Mouse (Mus musculus): ENCODE data around the gene Gm5485. TPM values are rescaled to one million over a fixed set of nuclear protein-coding genes. Genes with fewer than 3 reads are reported as not detected.

Gene Gm5485
- polyA plus RNA-seq, 1 experiment from 2014 or later: not detected

DNA sequence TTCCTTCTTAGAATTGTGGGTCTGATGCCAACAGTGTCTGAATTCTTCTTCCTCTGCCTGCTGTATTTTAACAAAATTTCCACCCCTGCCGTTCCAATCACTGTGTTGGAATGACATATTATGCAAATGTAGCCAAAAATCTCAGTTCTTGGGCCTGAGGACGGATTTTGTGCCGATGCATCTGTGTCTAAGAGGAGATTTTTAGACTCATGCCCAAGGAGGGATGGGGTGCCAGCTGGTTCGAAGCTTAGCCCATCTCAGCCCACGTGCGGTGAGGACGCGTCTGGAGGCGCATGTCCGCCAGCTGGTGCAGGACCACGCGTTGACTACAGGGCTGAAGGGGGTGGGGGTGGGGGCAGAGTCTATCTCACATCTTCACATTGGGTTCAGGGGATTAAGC lies 51.3 kb downstream of the Gm5485 start:
- Histone ChIP-seq H3K4me3 (no peak overlapping the region), H3K36me3 (no peaks in the 10 kb centered on the region), H3K9ac (no peak overlapping the region), H3K4me1 (no peaks in the 10 kb centered on the region), H3K27ac (no peak overlapping the region), H3K27me3 (no peaks in the 10 kb centered on the region), H3K9me3 (no peaks in the 10 kb centered on the region), H3K4me2 (replicated peaks) (no peak overlapping the region)
- ATAC-seq (ENCODE audit: low FRiP score, low read depth): no peak
- 93% methylated on average over 12 of the region's 12 CpGs for WGBS

GRCm38 (mm10) chr16:48356417-48356816 lies 55.8 kb downstream of the Gm5485 start:
- Histone ChIP-seq H3K4me1 (no peaks in the 10 kb centered on the region), H3K9me3 (no peaks in the 10 kb centered on the region), H3K4me3 (no peak overlapping the region), H3K27ac (no peak overlapping the region), H3K4me2 (replicated peaks) (no peak overlapping the region), H3K9ac (no peak overlapping the region), H3K36me3 (no peaks in the 10 kb centered on the region), H3K27me3 (no peaks in the 10 kb centered on the region)
- ATAC-seq (ENCODE audit: low FRiP score, low read depth): no peak
- WGBS: 94% methylated on average over 1 of the region's 1 CpGs

DNA sequence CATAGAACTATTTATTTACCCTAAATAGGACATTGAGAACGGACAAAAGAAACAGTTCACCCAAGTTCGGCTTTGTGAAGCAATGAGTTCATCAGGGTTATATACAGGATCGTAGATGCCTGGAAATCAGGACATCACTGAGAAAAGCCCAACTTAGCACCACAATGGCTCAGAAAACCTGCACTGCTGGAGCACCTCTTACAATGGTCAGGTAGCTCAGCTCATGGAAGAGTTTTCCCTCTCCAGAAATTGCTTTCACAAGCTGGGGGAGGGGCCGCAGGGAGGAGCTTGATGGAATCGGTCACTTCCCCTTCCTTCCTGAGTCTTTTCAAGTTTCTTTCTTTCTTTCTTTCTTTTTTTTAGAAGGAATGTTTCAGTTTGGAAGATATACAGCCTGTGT lies 56.5 kb downstream of the Gm5485 start:
- 84% methylated on average over 5 of the region's 5 CpGs for WGBS
- no peak for ATAC-seq (ENCODE audit: low FRiP score, low read depth)

More for the DNA sequence above, 56.5 kb downstream of the Gm5485 start:
- Histone ChIP-seq H3K9ac (no peak overlapping the region), H3K27me3 (no peaks in the 10 kb centered on the region), H3K4me1 (no peaks in the 10 kb centered on the region), H3K27ac (no peak overlapping the region), H3K4me3 (no peak overlapping the region), H3K4me2 (replicated peaks) (no peak overlapping the region), H3K36me3 (no peaks in the 10 kb centered on the region), H3K9me3 (no peaks in the 10 kb centered on the region)

Other genes with a start within 250 kb of the Gm5485 start
- not detected in 2 replicates for gene Dppa4, start 128.7 kb downstream of the Gm5485 start, polyA plus RNA-seq (2015; fragmentation: Nextera tagmentation; extraction: Ambion mirVana)
- not detected in 2 replicates for gene Dppa2, start 108.5 kb downstream of the Gm5485 start, polyA plus RNA-seq (2015; fragmentation: Nextera tagmentation; extraction: Ambion mirVana)
- gene Morc1, start 18.8 kb upstream of the Gm5485 start, polyA plus RNA-seq (2015; fragmentation: Nextera tagmentation; extraction: Ambion mirVana): 0.10 TPM in 1 of 2 replicates, not detected in the other